Mouse (Mus musculus) R1 (cell line): ENCODE results near the gene Asb18.

Experiments used
- DNase-seq: peaks from one replicate; pipeline ENCODE4 v3.0.0-alpha.2; 2018; ENCODE audit warnings: low read depth, low spot score

Gene Asb18

GRCm38 (mm10) chr1:89971848-89972247 lies 42.6 kb downstream of the Asb18 start:
- no peak for DNase-seq

- DNase-seq = no peak
Observed at GRCm38 (mm10) chr1:89969714-89970110, 44.8 kb downstream of the Asb18 start.

GRCm38 (mm10) chr1:89969072-89969713 lies 45.3 kb downstream of the Asb18 start:
- no peak for DNase-seq

GRCm38 (mm10) chr1:89968111-89968851 lies 46.2 kb downstream of the Asb18 start:
- peak; percentile 58 for DNase-seq

GRCm38 (mm10) chr1:89967585-89967984 lies 46.9 kb downstream of the Asb18 start:
- DNase-seq = no peak

GRCm38 (mm10) chr1:89964426-89964825 lies 50.0 kb downstream of the Asb18 start:
- no peak for DNase-seq

- no peak for DNase-seq
Observed at GRCm38 (mm10) chr1:89963296-89963695, 51.2 kb downstream of the Asb18 start.

- DNase-seq = no peak
Observed at GRCm38 (mm10) chr1:89962092-89962491, 52.4 kb downstream of the Asb18 start.

- DNase-seq = no peak
Observed at GRCm38 (mm10) chr1:89959393-89959792, 55.1 kb downstream of the Asb18 start.

- peak; percentile 83 for DNase-seq
Observed at GRCm38 (mm10) chr1:89943202-89943601, 71.3 kb downstream of the Asb18 start.

GRCm38 (mm10) chr1:89942395-89942976 lies 72.0 kb downstream of the Asb18 start:
- no peak for DNase-seq

- DNase-seq = peak; percentile 78
Observed at GRCm38 (mm10) chr1:89941701-89942381, 72.6 kb downstream of the Asb18 start.

GRCm38 (mm10) chr1:89940961-89941524 lies 73.4 kb downstream of the Asb18 start:
- no peak for DNase-seq

- peak; percentile 94 for DNase-seq
Observed at GRCm38 (mm10) chr1:89939981-89940726, 74.3 kb downstream of the Asb18 start.

- no peak for DNase-seq
Observed at GRCm38 (mm10) chr1:89939596-89939960, 74.9 kb downstream of the Asb18 start.

GRCm38 (mm10) chr1:89938884-89939595 lies 75.4 kb downstream of the Asb18 start:
- peak; percentile 90 for DNase-seq

- DNase-seq = no peak
Observed at GRCm38 (mm10) chr1:89935493-89936348, 78.7 kb downstream of the Asb18 start.

GRCm38 (mm10) chr1:89934316-89935260 lies 79.9 kb downstream of the Asb18 start:
- DNase-seq = no peak
